Mouse (Mus musculus) G1E (cell line): ENCODE data around the gene Daam2. TPM values are rescaled to one million over a fixed set of nuclear protein-coding genes. Genes with fewer than 3 reads are reported as not detected.

Experiments
- ATAC-seq: 2 replicates; pipeline ENCODE4 v1.8.0; 2016; ENCODE audit warnings: mild to moderate bottlenecking; ENCODE audit not compliant: insufficient number of reproducible peaks, poor library complexity, low FRiP score, severe bottlenecking; ENCODE audit errors: extremely low read depth
- DNase-seq: peaks from one replicate; pipeline ENCODE4 v3.0.0; 2012; ENCODE audit warnings: low spot score
- H3K27me3 ChIP-seq: 2 replicates; pipeline ENCODE4 v1.6.1; 2012; ENCODE audit warnings: mild to moderate bottlenecking, low read length, inconsistent platforms; ENCODE audit not compliant: insufficient read depth
- H3K36me3 ChIP-seq: replicated peaks from 2 replicates; pipeline ENCODE3; 2012; ENCODE audit warnings: mild to moderate bottlenecking, inconsistent platforms
- H3K4me1 ChIP-seq: 2 replicates; pipeline ENCODE4 v1.6.1; 2012; ENCODE audit warnings: low read depth, low read length, inconsistent platforms, mixed read lengths; ENCODE audit not compliant: insufficient read depth
- H3K4me3 ChIP-seq: 2 replicates; pipeline ENCODE4 v1.5.1; 2012; ENCODE audit warnings: low read depth, mild to moderate bottlenecking, inconsistent platforms, low read length, moderate library complexity, mixed read lengths
- H3K9me3 ChIP-seq: replicated peaks from 2 replicates; pipeline ENCODE4 v1.6.1; 2012; ENCODE audit warnings: inconsistent platforms
- CTCF ChIP-seq: IDR thresholded peaks from 2 replicates; pipeline ENCODE4 v1.5.1; 2012; ENCODE audit warnings: low read depth, low read length, inconsistent platforms, mixed read lengths
- GATA1 ChIP-seq: IDR thresholded peaks from 2 replicates; pipeline ENCODE4 v1.6.1; 2012; ENCODE audit warnings: borderline replicate concordance, low read length, inconsistent platforms, mixed read lengths
- GATA2 ChIP-seq: IDR thresholded peaks from 2 replicates; pipeline ENCODE4 v1.6.1; 2012; ENCODE audit warnings: low read depth, low read length, inconsistent platforms, borderline replicate concordance
- POLR2AphosphoS5 ChIP-seq: IDR thresholded peaks from 2 replicates; pipeline ENCODE4 v1.6.1; 2012; ENCODE audit warnings: low read depth, low read length, inconsistent platforms; ENCODE audit not compliant: insufficient replicate concordance
- TAL1 ChIP-seq: conservative IDR thresholded peaks from 2 replicates; pipeline ENCODE4 v1.6.1; 2012; ENCODE audit warnings: low read depth, low read length, inconsistent platforms, mixed read lengths
- polyA plus RNA-seq: library from polyadenylated mRNA; stranded (reverse); fragments of >175 nt; gene quantifications from 2 replicates; pipeline ENCODE4 v1.2.3, GENCODE M21; 2012
- total RNA-seq, 2 experiments: library from RNA; stranded (forward) in 1 of 2; stranded (reverse) in 1 of 2; fragments of 200-1000 nt in 1 of 2; fragments of >200 nt in 1 of 2; fragmentation: Nextera tagmentation in 1 of 2; gene quantifications; 2 replicates each; pipeline ENCODE4 v1.2.3; 2014 to 2017

The Daam2 gene
- total and polyA plus RNA-seq, 3 experiments, result 0.05 TPM; not detected in 2

DNA sequence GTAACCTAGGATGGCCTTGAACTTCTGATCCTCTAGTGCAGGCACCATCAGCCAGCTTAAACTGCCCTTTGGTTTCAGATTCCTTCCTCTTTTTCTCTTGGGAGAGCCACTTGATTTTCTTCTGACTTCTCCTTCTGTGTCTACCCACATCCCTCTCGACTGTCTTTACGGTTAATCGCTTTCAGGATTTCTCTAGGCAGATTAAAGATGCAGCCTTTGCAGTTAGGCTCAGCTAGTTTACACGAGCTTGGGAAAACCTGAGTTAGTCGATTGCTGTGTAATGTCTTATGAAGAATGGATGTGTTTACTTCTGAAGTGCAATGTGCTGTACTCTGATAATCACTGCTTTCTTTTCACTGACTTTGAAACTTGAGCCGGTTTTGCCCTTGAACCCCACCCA, 127.5 kb downstream of the Daam2 start:
- Histone ChIP-seq H3K9me3 (peaks cover 2% of the 10 kb centered on the region; the same call in 1 of the 2 replicates), H3K27me3 (no peaks in the 10 kb centered on the region), H3K4me1 (peaks cover 83% of the 10 kb centered on the region), H3K4me3 (no peak overlapping the region), H3K36me3 (peaks cover 77% of the 10 kb centered on the region)
- TF ChIP-seq POLR2AphosphoS5, result no peak
- TF ChIP-seq GATA2, result no peak
- TF ChIP-seq CTCF, result no peak
- TF ChIP-seq GATA1, result no peak
- TF ChIP-seq TAL1, result no peak
- no peak for ATAC-seq
- DNase-seq, result no peak

GRCm38 (mm10) chr17:49435081-49435480, 129.1 kb downstream of the Daam2 start:
- H3K36me3 ChIP-seq, result peaks cover 81% of the 10 kb centered on the region
- ATAC-seq (peak; percentile 60), DNase-seq (no peak)
- no peak overlapping the region; the same call in 1 of the 2 replicates for H3K4me3 ChIP-seq
- H3K9me3 ChIP-seq, result peaks cover 2% of the 10 kb centered on the region; the same call in 1 of the 2 replicates
- TF ChIP-seq TAL1, result no peak; the same call in 1 of the 2 replicates
- no peak for TF ChIP-seq CTCF
- TF ChIP-seq GATA2, result no peak
- TF ChIP-seq GATA1, result no peak
- TF ChIP-seq POLR2AphosphoS5, result no peak
- peaks cover 88% of the 10 kb centered on the region for H3K4me1 ChIP-seq
- H3K27me3 ChIP-seq, result no peaks in the 10 kb centered on the region

DNA sequence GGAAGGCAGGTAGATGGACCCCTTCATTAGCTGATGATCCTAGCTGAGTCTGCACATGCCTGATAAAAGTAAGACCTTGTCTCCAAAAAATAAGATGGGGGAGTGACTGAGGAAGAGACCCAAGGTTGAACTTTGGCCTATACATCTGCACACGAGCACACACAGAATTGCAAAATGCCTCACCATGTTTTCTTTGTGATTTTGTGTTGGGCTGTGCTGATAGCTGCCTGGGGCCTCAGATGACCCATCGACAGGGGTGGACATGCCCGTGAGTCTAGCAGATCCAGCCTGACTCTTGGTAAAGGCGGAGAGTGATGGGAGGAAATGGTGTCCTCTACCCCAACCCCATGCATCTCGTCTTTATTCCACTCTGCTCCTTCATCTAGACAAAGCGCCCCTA, 129.9 kb downstream of the Daam2 start:
- Histone ChIP-seq H3K4me1 (peaks cover 88% of the 10 kb centered on the region), H3K36me3 (peaks cover 80% of the 10 kb centered on the region), H3K9me3 (peaks cover 2% of the 10 kb centered on the region; the same call in 1 of the 2 replicates), H3K27me3 (no peaks in the 10 kb centered on the region), H3K4me3 (no peak overlapping the region)
- no peak for ATAC-seq
- TF ChIP-seq GATA1 (no peak), CTCF (no peak), TAL1 (no peak), GATA2 (no peak), POLR2AphosphoS5 (no peak)
- DNase-seq, result no peak

- H3K36me3 ChIP-seq, result peaks cover 72% of the 10 kb centered on the region
Measured at GRCm38 (mm10) chr17:49433071-49433470, 131.1 kb downstream of the Daam2 start.

GRCm38 (mm10) chr17:49432071-49432711, 132.0 kb downstream of the Daam2 start:
- DNase-seq, result no peak

More at GRCm38 (mm10) chr17:49433071-49433470, 131.1 kb downstream of the Daam2 start:
- ATAC-seq (no peak), DNase-seq (no peak)
- Histone ChIP-seq H3K4me1 (peaks cover 83% of the 10 kb centered on the region), H3K4me3 (peak overlapping the region; percentile 34; the same call in 1 of the 2 replicates), H3K9me3 (peaks cover 2% of the 10 kb centered on the region; the same call in 1 of the 2 replicates), H3K27me3 (no peaks in the 10 kb centered on the region)
- TF ChIP-seq POLR2AphosphoS5, result no peak
- TF ChIP-seq CTCF, result no peak
- TF ChIP-seq GATA2, result no peak
- TF ChIP-seq TAL1, result no peak
- no peak for TF ChIP-seq GATA1

DNA sequence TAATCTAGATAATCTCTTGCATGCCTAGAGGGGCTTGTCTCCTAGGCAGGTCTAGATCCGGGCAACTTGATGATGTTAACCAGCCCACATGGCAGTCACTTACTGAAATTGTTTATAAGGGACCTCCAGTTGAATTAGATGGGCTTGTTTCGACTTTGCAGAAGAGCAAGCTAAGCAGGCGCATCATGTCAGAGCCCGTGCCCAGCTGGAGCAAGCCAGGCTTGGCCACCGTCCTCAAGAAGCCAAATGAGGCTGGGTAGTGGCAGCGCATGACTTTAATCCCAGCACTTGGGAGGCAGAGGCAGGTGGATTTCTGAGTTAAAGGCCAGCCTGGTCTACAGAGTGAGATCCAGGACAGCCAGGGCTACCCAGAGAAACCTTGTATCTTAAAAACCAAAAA, 133.0 kb downstream of the Daam2 start:
- peaks cover 61% of the 10 kb centered on the region for H3K36me3 ChIP-seq
- H3K9me3 ChIP-seq, result peaks cover 2% of the 10 kb centered on the region; the same call in 1 of the 2 replicates
- H3K27me3 ChIP-seq, result no peaks in the 10 kb centered on the region
- H3K4me3 ChIP-seq, result no peak overlapping the region; the same call in 1 of the 2 replicates
- no peak for TF ChIP-seq POLR2AphosphoS5
- no peak for TF ChIP-seq GATA2
- no peak for TF ChIP-seq GATA1
- TF ChIP-seq TAL1, result no peak
- no peak for DNase-seq
- no peak for ATAC-seq
- peaks cover 82% of the 10 kb centered on the region for H3K4me1 ChIP-seq

More at GRCm38 (mm10) chr17:49432071-49432711, 132.0 kb downstream of the Daam2 start:
- peak; percentile 4 for ATAC-seq
- Histone ChIP-seq H3K36me3 (peaks cover 69% of the 10 kb centered on the region), H3K27me3 (no peaks in the 10 kb centered on the region), H3K9me3 (peaks cover 2% of the 10 kb centered on the region; the same call in 1 of the 2 replicates), H3K4me3 (no peak overlapping the region; the same call in 1 of the 2 replicates), H3K4me1 (peaks cover 83% of the 10 kb centered on the region)
- no peak for TF ChIP-seq CTCF
- TF ChIP-seq GATA2, result no peak
- no peak for TF ChIP-seq GATA1
- TF ChIP-seq POLR2AphosphoS5, result no peak
- TF ChIP-seq TAL1, result no peak
